Mouse (Mus musculus): ENCODE results near the gene Atp6v1c2. TPM values are rescaled to one million over a fixed set of nuclear protein-coding genes. Genes with fewer than 3 reads are reported as not detected.

Atp6v1c2 gene
- polyA plus RNA-seq, 1 experiment from 2014 or later: not detected

DNA sequence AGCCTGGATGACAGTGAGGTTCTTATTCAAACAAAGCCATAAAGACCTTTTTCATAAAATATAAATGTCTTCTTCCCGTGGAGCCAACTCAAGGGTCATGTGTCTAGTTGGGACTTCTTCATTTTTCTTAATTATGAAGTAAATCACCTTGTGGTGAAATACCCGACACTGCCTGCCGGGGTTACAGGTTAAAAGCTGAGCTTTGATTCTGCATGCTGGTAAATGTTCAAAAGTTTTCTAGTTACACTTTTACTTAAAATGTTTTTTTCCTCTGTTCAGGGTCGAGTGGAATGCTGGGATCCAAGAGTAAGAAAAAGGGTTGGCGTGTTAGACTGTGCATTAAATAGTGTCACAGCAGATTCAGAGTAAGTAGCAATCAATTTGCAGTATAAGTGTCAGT, 33.2 kb upstream of the Atp6v1c2 start:
- H3K4me1 ChIP-seq (ENCODE audit: control insufficient read depth, low read depth, low read length): no peaks in the 10 kb centered on the region
- 75% methylated on average over 5 of the region's 5 CpGs for WGBS (ENCODE audit: insufficient replicate concordance)
- H3K9me3 ChIP-seq (replicated peaks; ENCODE audit: control insufficient read depth, low read length): no peaks in the 10 kb centered on the region
- no peak overlapping the region for H3K4me2 ChIP-seq (ENCODE audit: low read depth, low read length)
- H3K27ac ChIP-seq (ENCODE audit: low read length): no peak overlapping the region
- peaks cover 17% of the 10 kb centered on the region for H3K36me3 ChIP-seq (ENCODE audit: control insufficient read depth, insufficient read depth)
- H3K4me3 ChIP-seq (ENCODE audit: low read depth, low read length): no peak overlapping the region
- no peak overlapping the region for H3K9ac ChIP-seq (ENCODE audit: low read depth, low read length)
- no peaks in the 10 kb centered on the region for H3K27me3 ChIP-seq (ENCODE audit: control insufficient read depth, insufficient read depth, low read depth, low read length)
- ATAC-seq (ENCODE audit: low read depth): no peak

DNA sequence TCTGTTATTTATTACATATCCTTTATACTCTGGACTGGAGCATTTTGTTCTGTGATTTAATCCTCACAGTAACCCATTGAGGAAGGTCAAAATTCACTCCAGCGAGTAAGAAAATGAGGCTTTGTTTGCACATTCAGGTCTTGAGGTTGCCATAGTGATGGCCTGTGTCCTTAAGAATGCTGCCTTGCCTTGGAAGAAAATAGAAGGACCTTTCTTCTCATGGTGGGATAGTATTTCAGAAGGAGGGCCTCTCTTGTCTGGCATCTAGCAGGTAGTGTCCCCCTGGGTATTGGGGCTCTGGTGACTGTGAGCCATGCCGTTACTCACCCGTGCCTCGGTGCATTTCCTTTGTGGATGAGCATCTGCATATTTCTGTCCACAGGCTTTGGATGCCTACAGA, 31.5 kb upstream of the Atp6v1c2 start:
- peaks cover 20% of the 10 kb centered on the region for H3K36me3 ChIP-seq (ENCODE audit: control insufficient read depth, insufficient read depth)
- no peak overlapping the region for H3K4me2 ChIP-seq (ENCODE audit: low read depth, low read length)
- no peaks in the 10 kb centered on the region for H3K4me1 ChIP-seq (ENCODE audit: control insufficient read depth, low read depth, low read length)
- no peaks in the 10 kb centered on the region for H3K27me3 ChIP-seq (ENCODE audit: control insufficient read depth, insufficient read depth, low read depth, low read length)
- no peaks in the 10 kb centered on the region for H3K9me3 ChIP-seq (replicated peaks; ENCODE audit: control insufficient read depth, low read length)
- WGBS (ENCODE audit: insufficient replicate concordance): 85% methylated on average over 4 of the region's 4 CpGs
- H3K4me3 ChIP-seq (ENCODE audit: low read depth, low read length): no peak overlapping the region
- ATAC-seq (ENCODE audit: low read depth): no peak
- no peak overlapping the region for H3K9ac ChIP-seq (ENCODE audit: low read depth, low read length)
- no peak overlapping the region for H3K27ac ChIP-seq (ENCODE audit: low read length)

DNA sequence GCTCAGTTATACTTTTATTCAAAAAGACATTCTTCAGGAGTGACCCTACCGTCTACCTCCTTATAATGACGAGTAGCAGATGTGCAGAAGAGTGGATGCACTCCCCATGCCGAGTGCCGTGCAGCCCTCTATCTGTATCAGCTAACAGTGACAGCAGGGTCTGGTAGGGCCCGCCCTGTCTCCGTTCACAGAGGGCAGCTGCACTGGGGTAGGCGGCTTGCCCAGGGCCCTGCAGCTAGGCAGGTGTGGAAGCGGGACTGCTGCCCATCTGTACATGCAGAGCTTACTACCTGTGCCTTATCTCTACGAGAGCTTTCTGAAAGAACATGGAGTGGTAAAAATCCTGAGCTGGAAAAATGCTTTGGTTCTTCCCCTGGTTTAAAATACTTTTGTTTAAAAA, 30.9 kb upstream of the Atp6v1c2 start:
- no peak for ATAC-seq (ENCODE audit: low read depth)
- peaks cover 23% of the 10 kb centered on the region for H3K36me3 ChIP-seq (ENCODE audit: control insufficient read depth, insufficient read depth)
- no peak overlapping the region for H3K4me3 ChIP-seq (ENCODE audit: low read depth, low read length)
- no peaks in the 10 kb centered on the region for H3K9me3 ChIP-seq (replicated peaks; ENCODE audit: control insufficient read depth, low read length)
- H3K4me1 ChIP-seq (ENCODE audit: control insufficient read depth, low read depth, low read length): no peaks in the 10 kb centered on the region
- H3K4me2 ChIP-seq (ENCODE audit: low read depth, low read length): no peak overlapping the region
- no peaks in the 10 kb centered on the region for H3K27me3 ChIP-seq (ENCODE audit: control insufficient read depth, insufficient read depth, low read depth, low read length)
- H3K27ac ChIP-seq (ENCODE audit: low read length): no peak overlapping the region
- WGBS (ENCODE audit: insufficient replicate concordance): 80% methylated on average over 9 of the region's 9 CpGs
- H3K9ac ChIP-seq (ENCODE audit: low read depth, low read length): no peak overlapping the region

DNA sequence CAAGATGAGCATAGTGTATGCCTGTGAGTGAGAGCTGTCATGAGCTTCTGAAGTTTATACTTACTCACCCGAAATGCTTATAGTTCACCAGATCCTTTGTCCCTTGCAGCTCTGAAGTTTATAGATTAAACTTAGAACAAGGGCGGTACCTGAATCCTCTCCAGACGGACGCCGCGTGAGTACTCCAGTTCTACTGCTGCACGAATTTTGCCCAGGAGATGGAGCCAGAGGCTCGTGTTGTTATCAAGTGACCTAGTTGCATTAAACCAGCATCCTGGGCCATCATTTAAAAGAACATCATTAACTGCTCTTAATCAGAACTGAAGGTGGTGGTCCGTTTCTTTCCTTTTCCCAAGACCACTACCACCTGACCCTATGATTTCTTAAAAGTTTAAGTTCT, 29.8 kb upstream of the Atp6v1c2 start:
- H3K36me3 ChIP-seq (ENCODE audit: control insufficient read depth, insufficient read depth): peaks cover 20% of the 10 kb centered on the region

DNA sequence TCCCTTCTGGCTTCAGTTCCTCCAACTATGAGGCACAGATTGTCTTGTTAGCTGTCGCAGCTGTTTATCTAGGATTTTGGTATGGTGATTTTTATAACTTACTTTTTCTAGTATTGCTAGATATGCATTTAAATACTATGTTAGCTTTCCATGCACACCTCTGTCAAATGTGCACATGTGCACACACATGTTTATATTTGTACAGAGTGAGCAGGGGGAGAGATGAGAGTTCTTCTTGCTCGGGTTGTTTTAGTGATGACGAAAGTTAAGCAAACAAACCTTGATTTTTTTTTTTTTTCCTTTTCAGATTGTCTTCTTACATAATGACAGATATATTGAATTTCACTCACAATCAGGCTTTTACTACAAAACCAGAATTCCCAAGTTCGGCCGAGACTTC, 28.6 kb upstream of the Atp6v1c2 start:
- Histone ChIP-seq H3K4me1 (ENCODE audit: control insufficient read depth, low read depth, low read length) (no peaks in the 10 kb centered on the region), H3K36me3 (ENCODE audit: control insufficient read depth, insufficient read depth) (peaks cover 12% of the 10 kb centered on the region), H3K9ac (ENCODE audit: low read depth, low read length) (no peak overlapping the region), H3K9me3 (replicated peaks; ENCODE audit: control insufficient read depth, low read length) (no peaks in the 10 kb centered on the region), H3K4me2 (ENCODE audit: low read depth, low read length) (no peak overlapping the region), H3K27me3 (ENCODE audit: control insufficient read depth, insufficient read depth, low read depth, low read length) (no peaks in the 10 kb centered on the region), H3K4me3 (ENCODE audit: low read depth, low read length) (no peak overlapping the region), H3K27ac (ENCODE audit: low read length) (no peak overlapping the region)
- 72% methylated on average over 5 of the region's 5 CpGs for WGBS (ENCODE audit: insufficient replicate concordance)
- no peak for ATAC-seq (ENCODE audit: low read depth)

More for the DNA sequence above, 29.8 kb upstream of the Atp6v1c2 start:
- no peaks in the 10 kb centered on the region for H3K27me3 ChIP-seq (ENCODE audit: control insufficient read depth, insufficient read depth, low read depth, low read length)
- no peaks in the 10 kb centered on the region for H3K9me3 ChIP-seq (replicated peaks; ENCODE audit: control insufficient read depth, low read length)
- ATAC-seq (ENCODE audit: low read depth): no peak
- WGBS (ENCODE audit: insufficient replicate concordance): 77% methylated on average over 9 of the region's 9 CpGs
- no peak overlapping the region for H3K4me2 ChIP-seq (ENCODE audit: low read depth, low read length)
- H3K9ac ChIP-seq (ENCODE audit: low read depth, low read length): no peak overlapping the region
- H3K27ac ChIP-seq (ENCODE audit: low read length): no peak overlapping the region
- H3K4me1 ChIP-seq (ENCODE audit: control insufficient read depth, low read depth, low read length): no peaks in the 10 kb centered on the region
- H3K4me3 ChIP-seq (ENCODE audit: low read depth, low read length): no peak overlapping the region

DNA sequence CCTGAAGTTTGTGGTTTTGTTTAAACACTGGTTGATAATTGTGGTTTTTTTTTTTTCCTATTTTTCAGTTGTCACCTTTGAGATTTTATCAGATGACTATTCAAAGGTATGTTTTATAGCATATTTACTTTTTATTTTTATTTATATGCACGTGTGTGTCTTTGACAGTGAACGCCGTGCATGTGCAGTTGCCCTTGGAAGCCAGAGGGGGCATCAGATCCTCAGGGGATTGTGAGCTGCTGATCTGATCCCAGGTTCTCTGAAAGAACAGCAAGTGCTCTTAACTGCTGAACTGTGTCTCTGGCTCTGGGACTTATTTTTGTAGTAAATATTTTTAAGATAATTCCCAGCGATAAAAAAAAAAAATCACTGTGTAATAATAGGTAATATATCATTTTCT, 27.7 kb upstream of the Atp6v1c2 start:
- Histone ChIP-seq H3K36me3 (ENCODE audit: control insufficient read depth, insufficient read depth) (peaks cover 8% of the 10 kb centered on the region), H3K4me1 (ENCODE audit: control insufficient read depth, low read depth, low read length) (no peaks in the 10 kb centered on the region), H3K27me3 (ENCODE audit: control insufficient read depth, insufficient read depth, low read depth, low read length) (no peaks in the 10 kb centered on the region), H3K9me3 (replicated peaks; ENCODE audit: control insufficient read depth, low read length) (no peaks in the 10 kb centered on the region), H3K9ac (ENCODE audit: low read depth, low read length) (no peak overlapping the region), H3K27ac (ENCODE audit: low read length) (no peak overlapping the region), H3K4me3 (ENCODE audit: low read depth, low read length) (no peak overlapping the region), H3K4me2 (ENCODE audit: low read depth, low read length) (no peak overlapping the region)
- WGBS (ENCODE audit: insufficient replicate concordance): 80% methylated on average over 4 of the region's 4 CpGs
- no peak for ATAC-seq (ENCODE audit: low read depth)

DNA sequence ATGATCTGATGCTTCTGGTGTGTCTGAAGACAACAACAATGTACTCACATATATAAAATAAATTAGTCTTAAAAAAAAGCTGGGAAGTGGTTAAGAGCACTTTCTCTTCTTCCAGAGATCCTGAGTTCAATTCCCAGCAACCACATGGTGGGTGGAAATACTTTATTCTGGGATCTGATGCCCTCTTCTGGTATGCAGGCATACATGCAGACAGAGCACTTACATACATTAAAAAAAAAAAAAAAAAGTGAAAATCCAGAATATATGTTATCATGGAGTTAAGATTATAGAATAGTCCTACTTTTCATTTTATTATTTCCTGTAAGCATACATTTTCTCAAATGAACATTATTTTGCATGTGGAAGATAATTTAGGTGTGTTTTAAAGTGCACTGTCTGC, 20.9 kb upstream of the Atp6v1c2 start:
- no peak for ATAC-seq (ENCODE audit: low read depth)

DNA sequence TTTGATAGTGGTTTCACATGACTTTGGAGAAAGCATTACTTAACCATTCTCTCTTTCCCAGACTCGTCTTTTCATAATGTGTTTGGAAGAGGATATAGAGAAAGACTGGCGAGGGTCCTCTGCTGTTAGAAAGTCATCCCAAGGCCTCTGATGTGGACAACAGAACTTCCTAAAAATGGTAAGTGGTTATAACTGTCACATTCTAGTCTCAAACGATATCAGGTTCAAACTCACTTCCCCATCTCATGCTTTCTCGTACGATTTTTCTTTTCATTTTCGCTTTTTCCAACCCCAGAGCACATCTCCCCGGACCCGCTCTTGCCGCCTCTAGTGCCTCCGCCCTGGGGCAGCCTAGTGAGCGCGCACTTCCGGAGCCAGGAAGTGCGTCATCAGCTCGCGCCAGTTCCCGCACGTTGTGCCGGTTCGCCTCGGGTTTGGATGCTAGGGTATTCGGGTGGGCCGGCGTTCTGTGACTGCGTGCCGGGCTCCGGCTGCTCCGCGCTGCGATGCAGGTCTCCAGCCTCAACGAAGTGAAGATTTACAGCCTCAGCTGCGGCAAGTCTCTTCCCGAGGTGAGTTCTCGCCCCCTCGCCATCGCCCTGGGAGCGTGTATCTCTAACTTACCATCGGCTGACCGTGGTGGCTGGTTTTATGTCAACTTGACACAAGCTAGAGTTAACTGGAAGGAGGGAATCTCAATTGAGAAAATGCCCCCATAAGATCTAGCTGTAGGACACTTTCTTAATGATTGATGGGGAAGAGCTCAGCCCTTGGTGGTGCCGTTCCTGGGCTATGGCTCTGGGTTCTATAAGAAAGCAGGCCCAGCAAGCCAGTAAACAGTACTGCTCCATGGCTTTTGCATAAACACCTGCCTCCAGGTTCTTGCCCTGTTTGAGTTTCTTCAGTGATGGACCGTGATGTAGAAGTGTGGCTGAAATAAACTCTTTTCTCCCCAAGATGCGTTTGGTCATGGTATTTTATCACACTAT, 19.2 kb upstream of the Atp6v1c2 start, which contains the start of gene Nol10:
Gene Nol10 (plus strand): TSS at position 411 of the 989 bp plus-strand sequence.
- H3K9me3 ChIP-seq (replicated peaks; ENCODE audit: control insufficient read depth, low read length): no peaks in the 10 kb centered on the region
- H3K4me3 ChIP-seq (ENCODE audit: low read depth, low read length): peak within 1 kb of the TSS; percentile 89
- H3K27me3 ChIP-seq (ENCODE audit: control insufficient read depth, insufficient read depth, low read depth, low read length): no peaks in the 10 kb centered on the region
- H3K9ac ChIP-seq (ENCODE audit: low read depth, low read length): peak within 1 kb of the TSS; percentile 70
- H3K36me3 ChIP-seq (ENCODE audit: control insufficient read depth, insufficient read depth): peaks cover 4% of the 10 kb centered on the region
- no peak within 1 kb of the TSS for H3K27ac ChIP-seq (ENCODE audit: low read length)
- peak; percentile 97 for ATAC-seq (ENCODE audit: low read depth)
- under 1% methylated on average over 42 of the region's 42 CpGs for WGBS (ENCODE audit: insufficient replicate concordance)
- peaks cover 13% of the 10 kb centered on the region for H3K4me1 ChIP-seq (ENCODE audit: control insufficient read depth, low read depth, low read length)
- H3K4me2 ChIP-seq (ENCODE audit: low read depth, low read length): peak within 1 kb of the TSS; percentile 87

More for the DNA sequence above, 20.9 kb upstream of the Atp6v1c2 start:
- Histone ChIP-seq H3K27me3 (ENCODE audit: control insufficient read depth, insufficient read depth, low read depth, low read length) (no peaks in the 10 kb centered on the region), H3K4me3 (ENCODE audit: low read depth, low read length) (no peak overlapping the region), H3K4me1 (ENCODE audit: control insufficient read depth, low read depth, low read length) (peaks cover 13% of the 10 kb centered on the region), H3K27ac (ENCODE audit: low read length) (no peak overlapping the region), H3K9me3 (replicated peaks; ENCODE audit: control insufficient read depth, low read length) (no peaks in the 10 kb centered on the region), H3K4me2 (ENCODE audit: low read depth, low read length) (no peak overlapping the region), H3K36me3 (ENCODE audit: control insufficient read depth, insufficient read depth) (peaks cover 4% of the 10 kb centered on the region), H3K9ac (ENCODE audit: low read depth, low read length) (no peak overlapping the region)

DNA sequence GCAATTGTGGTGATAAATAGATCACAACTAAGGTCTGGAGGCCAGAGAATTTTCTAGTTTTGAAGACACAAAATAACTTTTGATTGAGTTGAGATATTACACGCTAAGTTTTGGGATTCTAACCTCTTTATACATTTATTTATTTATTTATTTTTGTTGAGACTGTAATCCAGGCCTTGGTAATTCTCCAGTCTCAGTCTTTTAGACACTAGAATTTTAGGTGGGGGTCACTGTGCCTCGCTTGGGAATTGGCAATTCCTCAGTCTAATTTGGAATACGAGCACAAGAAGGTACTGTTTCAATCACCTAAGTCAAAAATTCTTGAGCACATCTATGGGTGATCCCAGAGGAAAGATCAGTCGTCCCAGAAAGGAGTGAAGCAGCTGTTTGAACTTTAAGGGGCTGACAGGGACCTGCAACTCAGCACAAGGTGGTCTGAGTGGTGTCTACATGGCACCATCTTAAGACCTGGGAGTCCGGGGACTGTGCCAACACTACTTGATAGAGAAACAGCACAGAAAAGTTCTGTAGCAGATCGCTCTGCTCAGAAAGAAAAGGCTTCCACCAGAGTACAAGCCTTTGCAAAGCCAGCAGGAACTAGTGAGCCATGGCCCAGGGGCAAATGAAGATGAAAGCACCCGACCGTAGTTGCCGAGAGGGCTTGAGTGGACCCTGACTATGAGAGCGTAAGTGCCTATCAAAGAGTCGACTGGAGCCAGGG, 18.3 kb upstream of the Atp6v1c2 start:
- peak; percentile 43 for ATAC-seq (ENCODE audit: low read depth)
- Histone ChIP-seq H3K27ac (ENCODE audit: low read length) (no peak overlapping the region), H3K27me3 (ENCODE audit: control insufficient read depth, insufficient read depth, low read depth, low read length) (no peaks in the 10 kb centered on the region), H3K4me3 (ENCODE audit: low read depth, low read length) (peak overlapping the region; percentile 89), H3K9ac (ENCODE audit: low read depth, low read length) (peak overlapping the region; percentile 70), H3K9me3 (replicated peaks; ENCODE audit: control insufficient read depth, low read length) (no peaks in the 10 kb centered on the region), H3K4me1 (ENCODE audit: control insufficient read depth, low read depth, low read length) (peaks cover 13% of the 10 kb centered on the region), H3K4me2 (ENCODE audit: low read depth, low read length) (peak overlapping the region; percentile 87), H3K36me3 (ENCODE audit: control insufficient read depth, insufficient read depth) (peaks cover 4% of the 10 kb centered on the region)
- 27% methylated on average over 11 of the region's 11 CpGs for WGBS (ENCODE audit: insufficient replicate concordance)

Data from liver, embryonic 16.5 days (tissue).